Mouse (Mus musculus) neural tube, embryonic 14.5 days (tissue): ENCODE results near the gene Allc. TPM values are rescaled to one million over a fixed set of nuclear protein-coding genes. Genes with fewer than 3 reads are reported as not detected.

Source experiments
- ATAC-seq: fragments of 200-750 bp; cut with Nextera tagmentation; 2 replicates; pipeline ENCODE4 v1.8.0; 2017; ENCODE audit warnings: low read depth, mild to moderate bottlenecking, moderate TSS enrichment, moderate library complexity
- H3K27ac ChIP-seq: fragments of 300-500 bp; sonication (generic); 2 replicates; pipeline ENCODE4 v1.5.1; 2014; ENCODE audit warnings: low read depth, mild to moderate bottlenecking, control low read depth, low read length, moderate library complexity, mixed read lengths
- H3K27me3 ChIP-seq: fragments of 300-500 bp; sonication (generic); 2 replicates; pipeline ENCODE4 v1.6.1; 2014; ENCODE audit warnings: low read length; ENCODE audit not compliant: control insufficient read depth, insufficient read depth
- H3K36me3 ChIP-seq: fragments of 300-500 bp; sonication (generic); 2 replicates; pipeline ENCODE4 v1.6.1; 2014; ENCODE audit warnings: low read length, mixed read lengths; ENCODE audit not compliant: control insufficient read depth, insufficient read depth
- H3K4me1 ChIP-seq: fragments of 300-500 bp; sonication (generic); 2 replicates; pipeline ENCODE4 v1.6.1; 2014; ENCODE audit warnings: low read length; ENCODE audit not compliant: control insufficient read depth, insufficient read depth
- H3K4me2 ChIP-seq: fragments of 300-500 bp; sonication (generic); 2 replicates; pipeline ENCODE4 v1.6.1; 2014; ENCODE audit warnings: mild to moderate bottlenecking, low read depth, low read length, control low read depth
- H3K4me3 ChIP-seq: fragments of 300-500 bp; sonication (generic); 2 replicates; pipeline ENCODE4 v1.5.1; 2014; ENCODE audit warnings: low read depth, low read length, control low read depth, mixed read lengths
- H3K9ac ChIP-seq: fragments of 300-500 bp; sonication (generic); replicated peaks from 2 replicates; pipeline ENCODE4 v1.6.1; 2014; ENCODE audit warnings: low read depth, mild to moderate bottlenecking, control low read depth, low read length, mixed read lengths
- H3K9me3 ChIP-seq: fragments of 300-500 bp; sonication (generic); 2 replicates; pipeline ENCODE4 v1.6.1; 2016; ENCODE audit warnings: low read length; ENCODE audit not compliant: control insufficient read depth
- WGBS: fragments of 180-500 bp; shearing (Covaris S2); extraction: QIAGEN DNeasy Blood & Tissue Kit; methylation state at CpG from one replicate; pipeline ENCODE4 v1.1.7; 2014; 5-methylcytosine and 5-hydroxymethylcytosine counted together
- polyA plus RNA-seq: library from polyadenylated mRNA; unstranded; fragments of >200 nt; fragmentation: Nextera tagmentation; extraction: Ambion mirVana; gene quantifications from 2 replicates; pipeline ENCODE4 v1.2.1, GENCODE M21; 2014

Gene Allc
- polyA plus RNA-seq, 1 experiment from 2014 or later: not detected

- 82% methylated on average over 15 of the region's 15 CpGs for WGBS
- ATAC-seq: no peak
- Histone ChIP-seq H3K4me1 (no peaks in the 10 kb centered on the region), H3K36me3 (no peaks in the 10 kb centered on the region), H3K4me3 (no peak within 1 kb of the TSS), H3K9me3 (no peaks in the 10 kb centered on the region), H3K27me3 (no peaks in the 10 kb centered on the region), H3K9ac (no peak within 1 kb of the TSS), H3K27ac (no peak within 1 kb of the TSS), H3K4me2 (no peak within 1 kb of the TSS)
Observed at GRCm38 (mm10) chr12:28552299-28552698, 30.0 kb downstream of the Allc start, which contains the start of gene Dcdc2c. TSS of gene Dcdc2c (minus strand) at chr12:28552399.

GRCm38 (mm10) chr12:28551775-28552174, 30.5 kb downstream of the Allc start:
- ATAC-seq: 0 out of 2 replicates have a peak, but pooled peaks have one; percentile 17

GRCm38 (mm10) chr12:28548887-28549286, 33.4 kb downstream of the Allc start:
- no peaks in the 10 kb centered on the region for H3K36me3 ChIP-seq
- no peaks in the 10 kb centered on the region for H3K27me3 ChIP-seq
- no peak for ATAC-seq
- H3K9ac ChIP-seq: no peak overlapping the region
- H3K27ac ChIP-seq: no peak overlapping the region
- no peaks in the 10 kb centered on the region for H3K9me3 ChIP-seq
- no peak overlapping the region for H3K4me3 ChIP-seq
- WGBS: 55% methylated on average over 4 of the region's 4 CpGs
- H3K4me1 ChIP-seq: no peaks in the 10 kb centered on the region
- H3K4me2 ChIP-seq: no peak overlapping the region

More at GRCm38 (mm10) chr12:28551775-28552174, 30.5 kb downstream of the Allc start:
- Histone ChIP-seq H3K27ac (no peak overlapping the region), H3K27me3 (no peaks in the 10 kb centered on the region), H3K4me1 (no peaks in the 10 kb centered on the region), H3K4me3 (no peak overlapping the region), H3K4me2 (no peak overlapping the region), H3K9me3 (no peaks in the 10 kb centered on the region), H3K36me3 (no peaks in the 10 kb centered on the region), H3K9ac (no peak overlapping the region)
- 71% methylated on average over 16 of the region's 18 CpGs for WGBS

- ATAC-seq: no peak
Observed at GRCm38 (mm10) chr12:28514264-28514775, 68.0 kb downstream of the Allc start.

GRCm38 (mm10) chr12:28509699-28510280, 72.5 kb downstream of the Allc start:
- no peak overlapping the region for H3K27ac ChIP-seq
- no peaks in the 10 kb centered on the region for H3K4me1 ChIP-seq
- H3K9ac ChIP-seq: no peak overlapping the region
- H3K27me3 ChIP-seq: no peaks in the 10 kb centered on the region
- no peak overlapping the region for H3K4me3 ChIP-seq
- no peak for ATAC-seq
- no peaks in the 10 kb centered on the region for H3K36me3 ChIP-seq
- no peak overlapping the region for H3K4me2 ChIP-seq
- H3K9me3 ChIP-seq: no peaks in the 10 kb centered on the region
- WGBS: 25% methylated on average over 5 of the region's 5 CpGs

More at GRCm38 (mm10) chr12:28514264-28514775, 68.0 kb downstream of the Allc start:
- 63% methylated on average over 1 of the region's 1 CpGs for WGBS
- Histone ChIP-seq H3K27ac (no peak overlapping the region), H3K9me3 (no peaks in the 10 kb centered on the region), H3K4me3 (no peak overlapping the region), H3K36me3 (no peaks in the 10 kb centered on the region), H3K4me1 (no peaks in the 10 kb centered on the region), H3K4me2 (no peak overlapping the region), H3K9ac (no peak overlapping the region), H3K27me3 (no peaks in the 10 kb centered on the region)

Other genes with a start within 250 kb of the Allc start
- gene Dcdc2c, start 30.1 kb downstream of the Allc start, polyA plus RNA-seq: 0.33 TPM in 1 of 2 replicates, not detected in the other
- 0.80 and 0.94 TPM in 2 replicates for gene Colec11, start 40.9 kb upstream of the Allc start, polyA plus RNA-seq
- 537 and 647 TPM in 2 replicates for gene Rps7, start 53.4 kb upstream of the Allc start, polyA plus RNA-seq
- 19.5 and 21.7 TPM in 2 replicates for gene Rnaseh1, start 67.1 kb upstream of the Allc start, polyA plus RNA-seq
- 25.4 and 26.7 TPM in 2 replicates for gene Adi1, start 92.7 kb upstream of the Allc start, polyA plus RNA-seq
- gene Trappc12, start 167.9 kb upstream of the Allc start, polyA plus RNA-seq: 43.6 and 46.9 TPM in 2 replicates
- 72.5 and 77.3 TPM in 2 replicates for gene Eipr1, start 169.3 kb upstream of the Allc start, polyA plus RNA-seq